Mouse (Mus musculus) G1E (cell line): ENCODE data around the gene Olfr1336. TPM values are rescaled to one million over a fixed set of nuclear protein-coding genes. Genes with fewer than 3 reads are reported as not detected.
"Not testable (repeated sequence)": the region's sequence is repeated elsewhere in the genome, so short reads cannot be mapped to it uniquely, and the experiment has no call there.

Experiments
- ATAC-seq: 2 replicates; pipeline ENCODE4 v1.8.0; 2016; ENCODE audit warnings: mild to moderate bottlenecking; ENCODE audit not compliant: insufficient number of reproducible peaks, poor library complexity, low FRiP score, severe bottlenecking; ENCODE audit errors: extremely low read depth
- DNase-seq: peaks from one replicate; pipeline ENCODE4 v3.0.0; 2012; ENCODE audit warnings: low spot score
- H3K27me3 ChIP-seq: 2 replicates; pipeline ENCODE4 v1.6.1; 2012; ENCODE audit warnings: mild to moderate bottlenecking, low read length, inconsistent platforms; ENCODE audit not compliant: insufficient read depth
- H3K36me3 ChIP-seq: replicated peaks from 2 replicates; pipeline ENCODE3; 2012; ENCODE audit warnings: mild to moderate bottlenecking, inconsistent platforms
- H3K4me1 ChIP-seq: 2 replicates; pipeline ENCODE4 v1.6.1; 2012; ENCODE audit warnings: low read depth, low read length, inconsistent platforms, mixed read lengths; ENCODE audit not compliant: insufficient read depth
- H3K4me3 ChIP-seq: 2 replicates; pipeline ENCODE4 v1.5.1; 2012; ENCODE audit warnings: low read depth, mild to moderate bottlenecking, inconsistent platforms, low read length, moderate library complexity, mixed read lengths
- H3K9me3 ChIP-seq: replicated peaks from 2 replicates; pipeline ENCODE4 v1.6.1; 2012; ENCODE audit warnings: inconsistent platforms
- CTCF ChIP-seq: IDR thresholded peaks from 2 replicates; pipeline ENCODE4 v1.5.1; 2012; ENCODE audit warnings: low read depth, low read length, inconsistent platforms, mixed read lengths
- GATA1 ChIP-seq: IDR thresholded peaks from 2 replicates; pipeline ENCODE4 v1.6.1; 2012; ENCODE audit warnings: borderline replicate concordance, low read length, inconsistent platforms, mixed read lengths
- GATA2 ChIP-seq: IDR thresholded peaks from 2 replicates; pipeline ENCODE4 v1.6.1; 2012; ENCODE audit warnings: low read depth, low read length, inconsistent platforms, borderline replicate concordance
- POLR2AphosphoS5 ChIP-seq: IDR thresholded peaks from 2 replicates; pipeline ENCODE4 v1.6.1; 2012; ENCODE audit warnings: low read depth, low read length, inconsistent platforms; ENCODE audit not compliant: insufficient replicate concordance
- TAL1 ChIP-seq: conservative IDR thresholded peaks from 2 replicates; pipeline ENCODE4 v1.6.1; 2012; ENCODE audit warnings: low read depth, low read length, inconsistent platforms, mixed read lengths
- polyA plus RNA-seq: library from polyadenylated mRNA; stranded (reverse); fragments of >175 nt; gene quantifications from 2 replicates; pipeline ENCODE4 v1.2.3, GENCODE M21; 2012
- total RNA-seq, 2 experiments: library from RNA; stranded (forward) in 1 of 2; stranded (reverse) in 1 of 2; fragments of 200-1000 nt in 1 of 2; fragments of >200 nt in 1 of 2; fragmentation: Nextera tagmentation in 1 of 2; gene quantifications; 2 replicates each; pipeline ENCODE4 v1.2.3; 2014 to 2017

Olfr1336 gene
- total and polyA plus RNA-seq, 3 experiments, result 0.16 TPM; not detected in 2

GRCm38 (mm10) chr7:6438388-6438787 is 17.6 kb upstream of the Olfr1336 start, which contains the start of gene Olfr1344:
Olfr1344 (plus strand) TSS chr7:6438688.
- TF ChIP-seq TAL1 (no peak), GATA2 (no peak), POLR2AphosphoS5 (no peak), CTCF (no peak), GATA1 (no peak)
- ATAC-seq (no peak), DNase-seq (no peak)
- H3K4me3 ChIP-seq, result no peak within 1 kb of the TSS
- no peaks in the 10 kb centered on the region for H3K9me3 ChIP-seq
- no peaks in the 10 kb centered on the region for H3K36me3 ChIP-seq
- H3K4me1 ChIP-seq, result peaks cover 4% of the 10 kb centered on the region; the same call in 1 of the 2 replicates
- no peaks in the 10 kb centered on the region for H3K27me3 ChIP-seq

- no peak for TF ChIP-seq GATA1
- TF ChIP-seq TAL1, result no peak
- no peak overlapping the region for H3K4me3 ChIP-seq
- peaks cover 4% of the 10 kb centered on the region; the same call in 1 of the 2 replicates for H3K4me1 ChIP-seq
These were observed 14.8 kb upstream of the Olfr1336 start for GRCm38 (mm10) chr7:6441173-6441572.

GRCm38 (mm10) chr7:6447771-6448170 is 8.2 kb upstream of the Olfr1336 start:
- ATAC-seq, result no peak
- H3K4me1 ChIP-seq, result no peaks in the 10 kb centered on the region
- no peaks in the 10 kb centered on the region for H3K27me3 ChIP-seq
- H3K36me3 ChIP-seq, result no peaks in the 10 kb centered on the region
- TF ChIP-seq POLR2AphosphoS5 (no peak), TAL1 (no peak), GATA2 (no peak), GATA1 (no peak), CTCF (no peak)
- no peak overlapping the region for H3K4me3 ChIP-seq
- H3K9me3 ChIP-seq, result no peaks in the 10 kb centered on the region
- no peak for DNase-seq

More at GRCm38 (mm10) chr7:6441173-6441572, 14.8 kb upstream of the Olfr1336 start:
- DNase-seq (no peak), ATAC-seq (no peak)
- no peaks in the 10 kb centered on the region for H3K9me3 ChIP-seq
- no peaks in the 10 kb centered on the region for H3K27me3 ChIP-seq
- no peaks in the 10 kb centered on the region for H3K36me3 ChIP-seq

GRCm38 (mm10) chr7:6456399-6456798 is 431 bp downstream of the Olfr1336 start:
- no peaks in the 10 kb centered on the region for H3K4me1 ChIP-seq
- no peak for DNase-seq
- H3K4me3 ChIP-seq, result no peak overlapping the region
- no peaks in the 10 kb centered on the region for H3K9me3 ChIP-seq
- no peaks in the 10 kb centered on the region for H3K36me3 ChIP-seq
- TF ChIP-seq POLR2AphosphoS5 (no peak), TAL1 (no peak), GATA1 (no peak), CTCF (no peak), GATA2 (no peak)
- H3K27me3 ChIP-seq, result no peaks in the 10 kb centered on the region
- no peak; the same call in 1 of the 2 replicates for ATAC-seq

GRCm38 (mm10) chr7:6466951-6467350 is 11.0 kb downstream of the Olfr1336 start, which contains the start of gene Olfr1346:
Olfr1346 (plus strand) TSS chr7:6467101.
- no peak within 1 kb of the TSS for H3K4me3 ChIP-seq
- ATAC-seq, result no peak
- no peaks in the 10 kb centered on the region for H3K4me1 ChIP-seq
- H3K27me3 ChIP-seq, result no peaks in the 10 kb centered on the region
- no peaks in the 10 kb centered on the region for H3K9me3 ChIP-seq
- no peak for DNase-seq
- H3K36me3 ChIP-seq, result no peaks in the 10 kb centered on the region
- TF ChIP-seq CTCF (no peak), TAL1 (no peak), GATA2 (no peak), POLR2AphosphoS5 (no peak), GATA1 (no peak)

GRCm38 (mm10) chr7:6477633-6478032 is 21.7 kb downstream of the Olfr1336 start:
- H3K9me3 ChIP-seq, H3K27me3 ChIP-seq, H3K4me1 ChIP-seq, H3K36me3 ChIP-seq, H3K4me3 ChIP-seq, ATAC-seq, DNase-seq: not testable (repeated sequence)

GRCm38 (mm10) chr7:6486841-6487240 is 30.9 kb downstream of the Olfr1336 start, which contains the start of gene Olfr5:
Olfr5 (minus strand) TSS chr7:6486941.
- no peaks in the 10 kb centered on the region for H3K27me3 ChIP-seq
- TF ChIP-seq CTCF (no peak), TAL1 (no peak), GATA2 (no peak), GATA1 (no peak), POLR2AphosphoS5 (no peak)
- no peaks in the 10 kb centered on the region for H3K4me1 ChIP-seq
- H3K9me3 ChIP-seq, result no peaks in the 10 kb centered on the region
- ATAC-seq (no peak), DNase-seq (no peak)
- no peaks in the 10 kb centered on the region for H3K36me3 ChIP-seq
- no peak within 1 kb of the TSS for H3K4me3 ChIP-seq
